Mouse (Mus musculus): ENCODE results near the gene Car11. TPM values are rescaled to one million over a fixed set of nuclear protein-coding genes. Genes with fewer than 3 reads are reported as not detected.
A peak's percentile ranks its signal among the peaks of the same experiment; 100 is the strongest.

Car11 gene
- total RNA-seq, 2 experiments from 2014 or later: 184 to 211 TPM

GRCm38 (mm10) chr7:45715741-45716459 is 16.3 kb downstream of the Car11 start:
- TF ChIP-seq CTCF (conservative IDR thresholded peaks at IDR 0.05): no peak
- Histone ChIP-seq H3K27ac (peak overlapping the region; percentile 51), H3K4me3 (peak overlapping the region; percentile 80)
- no peak for DNase-seq (ENCODE audit: low spot score in 2 of 2)

GRCm38 (mm10) chr7:45716460-45716857 is 16.8 kb downstream of the Car11 start:
- no peak for DNase-seq (ENCODE audit: low spot score in 2 of 2)
- Histone ChIP-seq H3K4me3 (peak overlapping the region; percentile 80), H3K27ac (no peak overlapping the region)
- no peak for TF ChIP-seq CTCF (conservative IDR thresholded peaks at IDR 0.05)

GRCm38 (mm10) chr7:45716952-45717917 is 17.6 kb downstream of the Car11 start:
- no peak for TF ChIP-seq CTCF (conservative IDR thresholded peaks at IDR 0.05)
- peak overlapping the region; percentile 97 for H3K27ac ChIP-seq
- peak overlapping the region; percentile 80 for H3K4me3 ChIP-seq
- DNase-seq (ENCODE audit: low spot score in 2 of 2): no peak

- Histone ChIP-seq H3K27ac (peak within 1 kb of the TSS; percentile 97), H3K4me3 (peak within 1 kb of the TSS; percentile 80)
- peak; percentile 27 for TF ChIP-seq CTCF (conservative IDR thresholded peaks at IDR 0.05)
- DNase-seq (ENCODE audit: low spot score in 2 of 2): peak; percentile 97 to 99
Observed at GRCm38 (mm10) chr7:45717918-45718297, 18.3 kb downstream of the Car11 start, which contains the start of gene Sphk2. Gene Sphk2, minus strand, starts transcription at chr7:45718002.

GRCm38 (mm10) chr7:45718331-45718730 is 18.7 kb downstream of the Car11 start:
- no peak for TF ChIP-seq CTCF (conservative IDR thresholded peaks at IDR 0.05)
- DNase-seq (ENCODE audit: low spot score in 2 of 2): no peak
- peak overlapping the region; percentile 80 for H3K4me3 ChIP-seq
- peak overlapping the region; percentile 97 for H3K27ac ChIP-seq

- DNase-seq (ENCODE audit: low spot score in 2 of 2): no peak
- Histone ChIP-seq H3K27ac (peak overlapping the region; percentile 97; the same call in 1 of the 2 replicates), H3K4me3 (peak overlapping the region; percentile 80)
- no peak for TF ChIP-seq CTCF (conservative IDR thresholded peaks at IDR 0.05)
Observed at GRCm38 (mm10) chr7:45719180-45719579, 19.5 kb downstream of the Car11 start.

- Histone ChIP-seq H3K4me3 (no peak overlapping the region), H3K27ac (no peak overlapping the region)
- DNase-seq (ENCODE audit: low spot score in 2 of 2): no peak
- no peak for TF ChIP-seq CTCF (conservative IDR thresholded peaks at IDR 0.05)
Observed at GRCm38 (mm10) chr7:45719738-45720412, 20.2 kb downstream of the Car11 start.

GRCm38 (mm10) chr7:45720413-45721233 is 21.0 kb downstream of the Car11 start, which contains the start of gene Fam83e:
Gene Fam83e, plus strand, starts transcription at chr7:45721212.
- TF ChIP-seq CTCF (conservative IDR thresholded peaks at IDR 0.05): peak; percentile 56
- no peak for DNase-seq (ENCODE audit: low spot score in 2 of 2)
- Histone ChIP-seq H3K27ac (no peak within 1 kb of the TSS), H3K4me3 (no peak within 1 kb of the TSS)

- no peak for DNase-seq (ENCODE audit: low spot score in 2 of 2)
- Histone ChIP-seq H3K4me3 (no peak overlapping the region), H3K27ac (no peak overlapping the region)
- TF ChIP-seq CTCF (conservative IDR thresholded peaks at IDR 0.05): no peak
Observed at GRCm38 (mm10) chr7:45721234-45721571, 21.6 kb downstream of the Car11 start.

GRCm38 (mm10) chr7:45721642-45722347 is 22.2 kb downstream of the Car11 start:
- TF ChIP-seq CTCF (conservative IDR thresholded peaks at IDR 0.05): no peak
- Histone ChIP-seq H3K4me3 (no peak overlapping the region), H3K27ac (no peak overlapping the region)
- no peak for DNase-seq (ENCODE audit: low spot score in 2 of 2)

- TF ChIP-seq CTCF (conservative IDR thresholded peaks at IDR 0.05): 0 out of 2 replicates have a peak, but pooled peaks have one; percentile 17
- DNase-seq (ENCODE audit: low spot score in 2 of 2): no peak
- no peak overlapping the region for H3K4me3 ChIP-seq
- 0 out of 2 replicates have a peak overlapping the region, but pooled peaks have one; percentile 36 for H3K27ac ChIP-seq
Observed at GRCm38 (mm10) chr7:45722348-45722713, 22.7 kb downstream of the Car11 start.
